Comparison of ENCODE assay signal across 20 mouse cellular contexts in the genomic region with DNA sequence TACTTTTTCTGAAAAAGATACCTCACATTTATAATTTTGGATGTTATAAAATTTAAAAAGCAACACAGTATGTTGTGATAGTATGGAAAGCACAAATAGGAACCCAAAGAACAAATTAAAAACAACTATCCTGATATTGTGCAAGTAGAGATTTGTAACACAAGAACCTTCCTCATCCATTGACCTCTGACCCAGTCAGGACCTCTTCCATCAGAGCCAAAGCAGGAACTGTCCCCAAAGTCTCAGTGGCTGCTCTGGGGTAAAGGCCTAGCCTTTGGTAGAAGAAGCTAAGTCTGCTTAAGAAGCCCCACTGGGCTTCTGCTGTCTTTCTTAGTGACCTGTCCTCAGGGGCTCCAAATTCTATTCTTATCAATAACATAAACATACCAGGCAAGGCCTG. TPM values are rescaled to one million over a fixed set of nuclear protein-coding genes. Genes with fewer than 3 reads are reported as not detected.
DNase-seq lines count a peak whose midpoint lies in the region; TF ChIP-seq lines count a peak whose summit lies in the region.
"Had no signal": no experiment of that assay in that cellular context is flagged by ENCODE, and none has a peak within 500 bp of the region (broad histone marks: within the 10 kb centered on the region; RNA-seq: fewer than 3 reads in every experiment).

No protein-coding gene starts in this region.

- H3K9ac ChIP-seq in liver, adult 2 months (ENCODE audit: low read depth, low read length), result no peak overlapping the region
- H3K9ac ChIP-seq: embryonic facial prominence, embryonic 13.5 days; forebrain, embryonic 13.5 days; forebrain, postnatal 0 days; heart, embryonic 15.5 days; hindbrain, embryonic 14.5 days had no signal

- peak overlapping the region; percentile 65 for H3K27ac ChIP-seq in liver, adult 2 months (replicated peaks; ENCODE audit: insufficient read depth, low read depth, low read length)
- peak overlapping the region; percentile 67 for H3K27ac ChIP-seq in macrophage
- H3K27ac ChIP-seq: embryonic facial prominence, embryonic 13.5 days; forebrain, embryonic 13.5 days; heart, adult 2 months; heart, embryonic 15.5 days; hindbrain, embryonic 14.5 days had no signal

- no peaks in the 10 kb centered on the region for H3K36me3 ChIP-seq in liver, adult 2 months (ENCODE audit: control insufficient read depth, insufficient read depth, low read length)
- no peaks in the 10 kb centered on the region for H3K36me3 ChIP-seq in macrophage (ENCODE audit: inconsistent target)
- H3K36me3 ChIP-seq: embryonic facial prominence, embryonic 13.5 days; heart, embryonic 15.5 days had no signal

- H3K4me3 ChIP-seq in liver, adult 2 months (ENCODE audit: insufficient read depth, low read depth, low read length), result no peak overlapping the region
- no peak overlapping the region for H3K4me3 ChIP-seq in macrophage (ENCODE audit: inconsistent target)
- H3K4me3 ChIP-seq: embryonic facial prominence, embryonic 13.5 days; forebrain, embryonic 13.5 days; heart, adult 2 months; heart, embryonic 15.5 days had no signal

- peaks cover 23% of the 10 kb centered on the region; the same call in 1 of the 2 replicates for H3K79me2 ChIP-seq in liver, adult 2 months (ENCODE audit: control insufficient read depth, insufficient read depth, low read length)
- H3K79me2 ChIP-seq in macrophage (ENCODE audit: inconsistent target), result peaks cover 84% of the 10 kb centered on the region

- no peaks in the 10 kb centered on the region for H3K27me3 ChIP-seq in liver, adult 2 months (ENCODE audit: control insufficient read depth, insufficient read depth, low read length)
- H3K27me3 ChIP-seq: CH12.LX; embryonic facial prominence, embryonic 13.5 days; forebrain, embryonic 13.5 days; heart, embryonic 15.5 days; Patski had no signal

- peak; percentile 84 for DNase-seq in liver, adult 2 months (ENCODE audit: extremely low read depth, low read depth, low spot score)
- DNase-seq in liver, result no peak
- DNase-seq in lung, postnatal 36 days, result peak; percentile 61
- no peak for DNase-seq in lung, postnatal 14 days
- no peak for DNase-seq in thymus, postnatal 14 days
- DNase-seq in frontal cortex, postnatal 25 days (ENCODE audit: low spot score in 2 of 2), result no peak
- DNase-seq: adrenal gland, adult 8-10 months; cerebellum, adult 18-20 months; cerebellum, adult 9-11 months; cerebellum, postnatal 36 days; forebrain, postnatal 0 days; heart, adult 2 months; heart, postnatal 14 days had no signal

- no peak for TF ChIP-seq POLR2A in liver, adult 2 months (IDR thresholded peaks at IDR 0.05; ENCODE audit: extremely low read depth, insufficient read depth, low read length)

- peaks cover 13% of the 10 kb centered on the region for H3K4me1 ChIP-seq in liver, adult 2 months (ENCODE audit: control insufficient read depth, insufficient read depth, low read length)
- H3K4me1 ChIP-seq: forebrain, embryonic 13.5 days had no signal

- TF ChIP-seq CTCF in liver, adult 2 months (IDR thresholded peaks at IDR 0.05; ENCODE audit: low read depth, low read length), result no peak

RNA-seq across cellular contexts. Expression of a gene that starts 48.5 kb away (rescaled TPM):
- total RNA-seq in liver, adult 2 months (2014; rRNA removed), result 72.2 and 76.0 TPM in 2 replicates
- polyA plus RNA-seq in liver, adult 2 months (2012; rRNA removed), result 55.4 and 61.4 TPM in 2 replicates
- total RNA-seq in macrophage (2018; cell fraction: chromatin; rRNA removed), result 100 to 1,000 TPM in 15 of 26 experiments, 10 to 100 TPM in 11; 13.1 to 439 (median 135) TPM
- 10 to 100 TPM; 27.7 to 75.5 (median 38.9) TPM for total RNA-seq in macrophage (2018; cell fraction: cytosol; rRNA removed)
- 100 to 1,000 TPM in 18 of 26 experiments, 10 to 100 TPM in 8; 57.0 to 318 (median 156) TPM for total RNA-seq in macrophage (2018; cell fraction: nucleus; rRNA removed)
- polyA plus RNA-seq in macrophage (2018), result 22.9 to 56.7 TPM (median 32.9 TPM) in 3 replicates

Comparison
In these comparisons a context has a peak if more than half of its experiments do, and no peak if none do; other contexts are left out.
1. DNase-seq: peak in liver, adult 2 months (single experiment) and lung, postnatal 36 days (single experiment); none in liver (single experiment), lung, postnatal 14 days (single experiment), thymus, postnatal 14 days (single experiment) and frontal cortex, postnatal 25 days (0 of 2).